Mouse (Mus musculus): Measurements from ENCODE around the gene Pcgf2.
"Not testable (repeated sequence)": the region's sequence is repeated elsewhere in the genome, so short reads cannot be mapped to it uniquely, and the experiment has no call there.

Gene Pcgf2

DNA sequence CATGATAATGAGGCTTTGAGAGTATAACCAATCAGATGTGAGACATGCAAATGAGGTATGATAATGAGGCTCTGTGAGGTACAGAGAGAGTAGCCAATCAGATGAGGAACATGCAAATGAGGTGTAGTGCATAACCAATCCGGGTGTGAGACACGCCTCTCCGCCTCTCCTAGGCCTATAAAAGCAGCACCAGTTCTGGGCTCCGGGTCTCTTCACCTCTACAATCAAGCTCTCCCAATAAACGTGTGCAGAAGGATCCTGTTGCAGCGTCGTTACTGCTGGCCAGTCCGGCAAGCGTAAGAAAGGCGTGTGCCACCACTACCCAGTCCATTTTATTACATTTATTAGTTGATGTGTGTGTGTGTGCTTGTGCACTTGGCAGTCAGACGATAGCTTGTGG is 46.9 kb downstream of the Pcgf2 start:
- not testable (repeated sequence) for DNase-seq (ENCODE audit: inconsistent ontology term)

DNA sequence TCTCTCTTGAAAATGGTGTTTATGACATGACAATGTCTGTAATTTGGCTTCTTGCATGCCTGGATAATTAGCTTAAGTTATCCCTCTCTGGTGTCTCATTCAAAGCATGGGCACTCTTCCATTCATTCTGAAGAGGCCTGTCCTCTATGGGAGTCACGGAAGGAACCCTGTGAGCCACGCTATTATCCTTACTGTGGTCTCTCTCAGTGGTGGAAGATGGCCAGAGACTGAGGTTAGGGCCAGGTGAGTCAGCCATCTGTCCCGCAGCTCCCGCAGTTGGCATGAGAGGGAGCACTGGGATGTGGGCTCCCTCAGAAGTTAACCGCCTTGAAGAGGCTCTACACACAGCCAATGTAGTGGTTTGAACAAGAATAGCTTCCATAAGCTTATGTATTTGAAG is 50.0 kb downstream of the Pcgf2 start:
- DNase-seq (ENCODE audit: inconsistent ontology term), result no peak

DNA sequence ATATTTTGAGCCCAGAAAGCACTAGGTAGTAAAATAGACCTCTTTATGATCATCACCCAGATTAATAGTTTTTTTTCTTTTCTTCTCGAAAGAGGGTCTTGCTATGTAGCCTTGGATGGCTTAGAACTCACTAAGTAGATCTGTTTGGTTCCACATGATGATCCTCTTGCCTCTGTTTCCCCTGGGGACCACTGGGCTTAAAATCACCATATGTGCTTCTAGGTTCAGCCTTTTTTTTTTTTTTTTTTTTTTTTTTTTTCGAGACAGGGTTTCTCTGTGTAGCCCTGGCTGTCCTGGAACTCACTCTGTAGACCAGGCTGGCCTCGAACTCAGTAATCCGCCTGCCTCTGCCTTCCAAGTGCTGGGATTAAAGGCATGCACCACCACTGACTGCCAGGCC is 51.8 kb downstream of the Pcgf2 start:
- not testable (repeated sequence) for DNase-seq (ENCODE audit: inconsistent ontology term)

GRCm38 (mm10) chr11:97644834-97645233 is 55.5 kb downstream of the Pcgf2 start:
- no peak for DNase-seq (ENCODE audit: inconsistent ontology term)

DNA sequence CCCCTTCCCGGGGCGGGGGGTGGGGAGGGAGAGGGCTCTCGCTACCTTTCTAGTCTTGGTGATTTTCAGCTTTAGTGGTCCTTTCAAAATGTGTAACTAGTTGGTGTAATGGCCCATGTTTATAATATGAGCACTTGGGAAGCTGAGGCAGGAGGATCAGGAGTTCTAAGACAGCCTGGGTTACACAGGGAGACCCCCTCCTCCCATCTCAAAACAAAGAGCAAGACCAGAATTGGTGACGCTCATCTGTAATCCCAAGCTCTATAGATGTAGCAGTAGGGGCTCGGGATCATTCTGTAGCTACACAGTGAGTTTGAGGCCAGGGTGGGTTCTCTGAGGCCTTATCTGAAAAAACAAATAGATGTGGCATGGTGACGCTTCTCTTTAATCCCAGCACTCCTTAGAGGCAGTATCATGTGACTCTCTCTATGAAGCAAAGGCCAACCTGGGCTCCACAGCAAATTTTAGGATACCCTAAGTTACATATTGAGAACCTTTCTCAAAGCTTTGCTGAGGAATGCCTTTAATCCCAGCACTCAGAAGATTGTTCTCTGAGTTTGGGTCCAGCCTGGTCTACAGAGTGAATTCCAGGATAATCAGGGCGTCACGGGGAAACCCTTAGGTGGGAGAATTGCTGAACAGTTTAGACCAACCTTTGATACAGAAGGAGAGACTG is 56.8 kb downstream of the Pcgf2 start:
- DNase-seq (ENCODE audit: inconsistent ontology term), result no peak

GRCm38 (mm10) chr11:97642746-97643145 is 57.6 kb downstream of the Pcgf2 start:
- no peak for DNase-seq (ENCODE audit: inconsistent ontology term)

DNA sequence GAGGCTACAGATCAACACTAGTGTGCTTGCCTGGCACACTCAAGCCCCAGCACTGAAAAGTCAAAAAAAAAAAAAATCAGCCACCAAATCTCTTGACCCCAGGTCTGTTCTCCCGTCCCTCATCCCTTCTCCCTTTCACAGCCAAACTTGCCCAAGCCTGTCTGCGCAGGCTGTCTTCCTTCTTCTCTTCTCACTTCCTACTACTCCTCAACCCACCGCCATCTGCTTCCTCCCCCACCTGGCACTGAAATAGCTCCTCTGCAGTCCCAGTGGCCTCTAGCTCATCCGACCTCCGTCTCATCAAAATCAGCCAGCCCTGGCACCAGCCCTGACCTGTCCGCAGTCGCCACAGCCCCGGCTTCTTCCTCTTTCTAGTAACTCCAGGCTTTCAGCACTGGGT is 58.6 kb downstream of the Pcgf2 start:
- no peak for DNase-seq (ENCODE audit: inconsistent ontology term)

Data from Muller cell, postnatal 12 days (primary cell).